Mouse (Mus musculus): ENCODE data around the gene 4833439L19Rik. TPM values are rescaled to one million over a fixed set of nuclear protein-coding genes. Genes with fewer than 3 reads are reported as not detected.

The 4833439L19Rik gene
- polyA plus RNA-seq, 1 experiment from 2014 or later: 268 TPM

DNA sequence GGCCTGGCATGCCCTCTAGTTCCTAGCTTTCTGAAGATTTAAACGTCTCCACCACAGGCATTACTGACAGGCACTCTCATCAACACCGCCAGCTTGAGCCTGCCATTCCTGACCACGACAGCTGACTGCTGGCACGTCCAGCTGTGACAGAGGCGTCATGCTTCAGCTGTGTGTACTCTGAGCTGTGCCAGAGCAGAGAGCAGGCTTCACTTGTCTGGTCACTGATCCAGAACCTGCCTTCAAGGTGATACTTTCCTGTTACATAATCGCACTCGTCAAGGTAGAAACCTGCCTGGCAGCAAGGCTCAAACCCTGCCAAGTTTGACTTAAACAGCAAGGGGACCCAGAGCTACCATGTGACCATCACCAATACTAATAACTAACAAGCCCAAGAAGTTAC lies 2.7 kb downstream of the 4833439L19Rik start:
- Histone ChIP-seq H3K4me1 (ENCODE audit: control insufficient read depth, insufficient read depth, low read depth, low read length) (peaks cover 13% of the 10 kb centered on the region), H3K4me3 (ENCODE audit: low read length) (no peak overlapping the region), H3K9me3 (ENCODE audit: control insufficient read depth, low read length) (no peaks in the 10 kb centered on the region), H3K9ac (ENCODE audit: low read depth, low read length) (no peak overlapping the region), H3K4me2 (ENCODE audit: low read length) (no peak overlapping the region), H3K27me3 (replicated peaks; ENCODE audit: control insufficient read depth, insufficient read depth, low read length) (no peaks in the 10 kb centered on the region), H3K27ac (ENCODE audit: low read depth, low read length) (no peak overlapping the region), H3K36me3 (ENCODE audit: control insufficient read depth, insufficient read depth, low read length) (peaks cover 38% of the 10 kb centered on the region)
- WGBS: 76% methylated on average over 7 of the region's 7 CpGs
- ATAC-seq: no peak

DNA sequence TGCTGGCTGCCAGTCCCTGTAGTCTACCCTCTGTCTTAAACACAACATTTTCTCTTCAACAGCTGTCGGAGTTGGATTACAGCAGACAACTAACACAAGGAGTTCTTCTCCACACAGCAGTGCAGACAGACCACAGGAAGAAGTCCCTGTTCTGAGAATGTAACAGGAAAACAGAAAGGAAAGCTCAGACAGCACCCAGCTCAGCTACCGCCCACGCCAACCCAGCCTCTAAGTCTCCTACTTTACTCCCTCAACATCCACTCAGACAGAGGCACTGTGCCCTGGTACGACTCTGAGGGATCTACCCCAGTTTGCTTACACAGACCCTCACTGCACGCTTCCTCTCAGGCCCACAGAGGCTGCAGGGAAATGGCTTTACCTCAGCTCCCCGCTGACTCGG lies 4.6 kb downstream of the 4833439L19Rik start:
- H3K4me1 ChIP-seq (ENCODE audit: control insufficient read depth, insufficient read depth, low read depth, low read length): peaks cover 10% of the 10 kb centered on the region
- H3K27me3 ChIP-seq (replicated peaks; ENCODE audit: control insufficient read depth, insufficient read depth, low read length): no peaks in the 10 kb centered on the region
- ATAC-seq: no peak
- no peak overlapping the region for H3K27ac ChIP-seq (ENCODE audit: low read depth, low read length)
- H3K9me3 ChIP-seq (ENCODE audit: control insufficient read depth, low read length): no peaks in the 10 kb centered on the region
- 94% methylated on average over 7 of the region's 7 CpGs for WGBS
- H3K36me3 ChIP-seq (ENCODE audit: control insufficient read depth, insufficient read depth, low read length): peaks cover 49% of the 10 kb centered on the region
- H3K9ac ChIP-seq (ENCODE audit: low read depth, low read length): no peak overlapping the region
- no peak overlapping the region for H3K4me3 ChIP-seq (ENCODE audit: low read length)
- H3K4me2 ChIP-seq (ENCODE audit: low read length): no peak overlapping the region

DNA sequence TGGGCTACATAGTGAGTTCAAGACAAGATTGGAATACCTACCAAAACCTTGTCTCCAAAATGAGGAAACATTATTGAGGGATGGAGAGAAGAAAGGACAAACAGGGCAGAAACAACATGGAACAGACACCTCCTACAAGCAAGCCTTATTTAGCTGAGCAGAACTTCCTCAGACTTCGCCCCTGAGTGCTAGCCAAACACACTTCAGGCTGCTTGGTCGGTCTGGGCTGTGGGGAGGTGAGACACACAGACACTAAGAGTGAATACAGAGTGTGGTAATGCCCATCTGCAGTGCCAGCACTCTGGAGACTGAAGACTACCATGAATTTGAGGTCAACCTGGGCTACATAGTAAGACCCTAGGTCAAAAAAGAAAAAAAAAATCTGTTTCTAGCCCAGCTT lies 5.6 kb downstream of the 4833439L19Rik start:
- Histone ChIP-seq H3K36me3 (ENCODE audit: control insufficient read depth, insufficient read depth, low read length) (peaks cover 51% of the 10 kb centered on the region), H3K27me3 (replicated peaks; ENCODE audit: control insufficient read depth, insufficient read depth, low read length) (no peaks in the 10 kb centered on the region)

DNA sequence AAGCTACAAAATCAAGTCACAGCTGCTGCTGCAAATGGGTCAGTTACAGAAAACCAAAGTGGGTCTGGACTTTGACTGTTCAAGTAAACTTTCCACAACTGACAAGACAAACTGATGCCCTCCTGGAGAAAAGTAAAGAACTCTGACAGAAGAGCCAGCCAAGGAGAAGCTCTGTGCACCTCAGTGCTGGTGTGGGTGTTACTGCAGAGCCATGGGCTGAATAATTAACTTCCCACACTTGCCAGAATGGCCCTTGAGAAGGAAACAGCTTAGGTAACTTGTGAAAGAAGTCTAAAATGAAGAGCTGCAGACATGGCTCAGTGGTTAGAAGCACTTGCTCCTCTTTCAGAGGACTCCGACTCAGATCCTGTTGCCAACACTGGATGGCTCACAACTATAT lies 7.6 kb downstream of the 4833439L19Rik start:
- Histone ChIP-seq H3K4me2 (ENCODE audit: low read length) (no peak overlapping the region), H3K4me3 (ENCODE audit: low read length) (no peak overlapping the region), H3K36me3 (ENCODE audit: control insufficient read depth, insufficient read depth, low read length) (peaks cover 65% of the 10 kb centered on the region), H3K9ac (ENCODE audit: low read depth, low read length) (no peak overlapping the region), H3K27ac (ENCODE audit: low read depth, low read length) (no peak overlapping the region), H3K9me3 (ENCODE audit: control insufficient read depth, low read length) (no peaks in the 10 kb centered on the region), H3K4me1 (ENCODE audit: control insufficient read depth, insufficient read depth, low read depth, low read length) (no peaks in the 10 kb centered on the region), H3K27me3 (replicated peaks; ENCODE audit: control insufficient read depth, insufficient read depth, low read length) (no peaks in the 10 kb centered on the region)
- no peak for ATAC-seq
- WGBS: 100% methylated on average over 1 of the region's 1 CpGs

More for the DNA sequence above, 5.6 kb downstream of the 4833439L19Rik start:
- whole genome bisulfite sequencing: 97% methylated on average over 2 of the region's 2 CpGs
- H3K9me3 ChIP-seq (ENCODE audit: control insufficient read depth, low read length): no peaks in the 10 kb centered on the region
- no peak overlapping the region for H3K4me2 ChIP-seq (ENCODE audit: low read length)
- no peak overlapping the region for H3K27ac ChIP-seq (ENCODE audit: low read depth, low read length)
- no peak for ATAC-seq
- no peak overlapping the region for H3K9ac ChIP-seq (ENCODE audit: low read depth, low read length)
- no peak overlapping the region for H3K4me3 ChIP-seq (ENCODE audit: low read length)
- peaks cover 8% of the 10 kb centered on the region for H3K4me1 ChIP-seq (ENCODE audit: control insufficient read depth, insufficient read depth, low read depth, low read length)

DNA sequence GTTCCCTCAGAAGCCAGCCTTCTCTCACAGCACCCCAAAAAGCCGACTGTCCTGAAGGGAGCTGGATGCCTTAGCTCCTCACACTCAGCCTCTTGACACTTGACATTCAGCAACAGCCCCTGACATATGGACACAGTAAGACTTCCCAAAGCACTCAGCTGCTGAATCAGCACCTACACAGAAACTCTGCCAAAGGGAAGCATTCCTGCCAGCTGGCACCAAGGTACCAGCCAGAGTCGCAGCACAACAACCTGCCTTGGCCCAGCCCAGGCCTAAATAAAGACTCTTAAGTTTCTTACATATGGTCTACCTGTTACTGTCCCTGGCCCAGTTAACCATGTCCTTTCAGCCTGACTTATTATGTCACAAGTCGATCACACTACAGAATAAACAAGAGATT lies 8.4 kb downstream of the 4833439L19Rik start:
- ATAC-seq: no peak
- WGBS: 88% methylated on average over 3 of the region's 3 CpGs
- H3K27me3 ChIP-seq (replicated peaks; ENCODE audit: control insufficient read depth, insufficient read depth, low read length): no peaks in the 10 kb centered on the region
- peaks cover 60% of the 10 kb centered on the region for H3K36me3 ChIP-seq (ENCODE audit: control insufficient read depth, insufficient read depth, low read length)
- H3K27ac ChIP-seq (ENCODE audit: low read depth, low read length): no peak overlapping the region
- no peaks in the 10 kb centered on the region for H3K9me3 ChIP-seq (ENCODE audit: control insufficient read depth, low read length)
- H3K4me1 ChIP-seq (ENCODE audit: control insufficient read depth, insufficient read depth, low read depth, low read length): no peaks in the 10 kb centered on the region
- H3K4me2 ChIP-seq (ENCODE audit: low read length): no peak overlapping the region
- no peak overlapping the region for H3K4me3 ChIP-seq (ENCODE audit: low read length)
- no peak overlapping the region for H3K9ac ChIP-seq (ENCODE audit: low read depth, low read length)

DNA sequence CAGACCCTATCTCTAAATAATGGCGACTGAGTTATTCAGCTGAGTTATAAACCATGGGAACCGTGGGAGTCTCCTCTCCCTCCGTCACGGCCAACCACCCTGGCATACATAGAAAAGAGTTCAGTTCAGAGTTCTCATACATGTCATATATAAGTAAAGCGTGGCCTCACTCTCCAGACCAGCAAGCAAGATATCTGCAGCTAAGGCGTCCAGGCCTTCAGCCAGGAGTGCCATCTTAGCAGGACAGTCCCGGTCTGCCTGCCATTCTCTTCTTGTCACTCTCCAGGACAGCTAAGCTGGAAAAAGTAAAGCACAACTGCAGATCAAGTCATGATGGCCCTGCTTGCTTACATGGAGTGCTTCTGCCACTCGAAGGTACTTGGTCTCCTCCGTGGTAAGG lies 9.1 kb downstream of the 4833439L19Rik start:
- peaks cover 58% of the 10 kb centered on the region for H3K36me3 ChIP-seq (ENCODE audit: control insufficient read depth, insufficient read depth, low read length)
- H3K4me3 ChIP-seq (ENCODE audit: low read length): no peak overlapping the region
- H3K4me1 ChIP-seq (ENCODE audit: control insufficient read depth, insufficient read depth, low read depth, low read length): no peaks in the 10 kb centered on the region
- WGBS: 93% methylated on average over 9 of the region's 9 CpGs
- H3K9me3 ChIP-seq (ENCODE audit: control insufficient read depth, low read length): no peaks in the 10 kb centered on the region
- no peak for ATAC-seq
- no peaks in the 10 kb centered on the region for H3K27me3 ChIP-seq (replicated peaks; ENCODE audit: control insufficient read depth, insufficient read depth, low read length)
- no peak overlapping the region for H3K4me2 ChIP-seq (ENCODE audit: low read length)
- H3K9ac ChIP-seq (ENCODE audit: low read depth, low read length): no peak overlapping the region
- H3K27ac ChIP-seq (ENCODE audit: low read depth, low read length): no peak overlapping the region

DNA sequence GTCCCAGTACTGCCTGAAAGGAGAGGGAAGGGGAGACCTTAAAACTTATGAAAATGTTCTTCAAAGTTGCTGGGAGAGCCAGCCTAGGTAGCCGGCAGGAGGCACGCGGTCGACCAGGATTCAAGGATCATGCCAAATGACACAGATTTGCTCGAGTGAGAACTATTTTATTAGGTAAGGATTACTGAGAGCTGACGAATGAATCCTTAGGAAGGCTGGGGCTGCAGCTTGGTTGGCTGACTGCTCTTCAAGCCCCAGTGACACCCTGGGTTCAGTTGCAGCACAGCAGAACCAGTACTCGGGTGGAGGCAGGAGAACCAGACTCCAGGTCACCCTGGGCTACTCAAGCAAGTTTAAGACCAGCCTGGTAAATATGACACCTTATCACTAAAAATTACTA lies 17.2 kb downstream of the 4833439L19Rik start:
- Histone ChIP-seq H3K27me3 (replicated peaks; ENCODE audit: control insufficient read depth, insufficient read depth, low read length) (no peaks in the 10 kb centered on the region), H3K36me3 (ENCODE audit: control insufficient read depth, insufficient read depth, low read length) (peaks cover 44% of the 10 kb centered on the region), H3K9ac (ENCODE audit: low read depth, low read length) (no peak overlapping the region), H3K4me1 (ENCODE audit: control insufficient read depth, insufficient read depth, low read depth, low read length) (no peaks in the 10 kb centered on the region), H3K27ac (ENCODE audit: low read depth, low read length) (no peak overlapping the region), H3K4me3 (ENCODE audit: low read length) (no peak overlapping the region), H3K9me3 (ENCODE audit: control insufficient read depth, low read length) (no peaks in the 10 kb centered on the region), H3K4me2 (ENCODE audit: low read length) (no peak overlapping the region)
- ATAC-seq: no peak
- WGBS: 88% methylated on average over 7 of the region's 7 CpGs

GRCm38 (mm10) chr13:54532134-54532533 lies 33.1 kb downstream of the 4833439L19Rik start:
- ATAC-seq: no peak

GRCm38 (mm10) chr13:54527140-54527539 lies 38.1 kb downstream of the 4833439L19Rik start:
- Histone ChIP-seq H3K27me3 (replicated peaks; ENCODE audit: control insufficient read depth, insufficient read depth, low read length) (no peaks in the 10 kb centered on the region), H3K27ac (ENCODE audit: low read depth, low read length) (no peak overlapping the region), H3K4me3 (ENCODE audit: low read length) (no peak overlapping the region), H3K9ac (ENCODE audit: low read depth, low read length) (no peak overlapping the region), H3K4me2 (ENCODE audit: low read length) (no peak overlapping the region), H3K4me1 (ENCODE audit: control insufficient read depth, insufficient read depth, low read depth, low read length) (no peaks in the 10 kb centered on the region), H3K9me3 (ENCODE audit: control insufficient read depth, low read length) (no peaks in the 10 kb centered on the region), H3K36me3 (ENCODE audit: control insufficient read depth, insufficient read depth, low read length) (peaks cover 58% of the 10 kb centered on the region)
- no peak for ATAC-seq
- WGBS: 90% methylated on average over 6 of the region's 6 CpGs

More at GRCm38 (mm10) chr13:54532134-54532533, 33.1 kb downstream of the 4833439L19Rik start:
- H3K4me3 ChIP-seq (ENCODE audit: low read length): no peak overlapping the region
- H3K27me3 ChIP-seq (replicated peaks; ENCODE audit: control insufficient read depth, insufficient read depth, low read length): no peaks in the 10 kb centered on the region
- H3K4me2 ChIP-seq (ENCODE audit: low read length): no peak overlapping the region
- no peak overlapping the region for H3K27ac ChIP-seq (ENCODE audit: low read depth, low read length)
- peaks cover 42% of the 10 kb centered on the region for H3K36me3 ChIP-seq (ENCODE audit: control insufficient read depth, insufficient read depth, low read length)
- no peak overlapping the region for H3K9ac ChIP-seq (ENCODE audit: low read depth, low read length)
- no peaks in the 10 kb centered on the region for H3K9me3 ChIP-seq (ENCODE audit: control insufficient read depth, low read length)
- no peaks in the 10 kb centered on the region for H3K4me1 ChIP-seq (ENCODE audit: control insufficient read depth, insufficient read depth, low read depth, low read length)

- Histone ChIP-seq H3K27ac (ENCODE audit: low read depth, low read length) (no peak overlapping the region), H3K9me3 (ENCODE audit: control insufficient read depth, low read length) (no peaks in the 10 kb centered on the region), H3K4me1 (ENCODE audit: control insufficient read depth, insufficient read depth, low read depth, low read length) (no peaks in the 10 kb centered on the region), H3K4me3 (ENCODE audit: low read length) (no peak overlapping the region), H3K27me3 (replicated peaks; ENCODE audit: control insufficient read depth, insufficient read depth, low read length) (no peaks in the 10 kb centered on the region), H3K4me2 (ENCODE audit: low read length) (no peak overlapping the region), H3K36me3 (ENCODE audit: control insufficient read depth, insufficient read depth, low read length) (peaks cover 21% of the 10 kb centered on the region), H3K9ac (ENCODE audit: low read depth, low read length) (no peak overlapping the region)
- no peak for ATAC-seq
These were observed 44.1 kb downstream of the 4833439L19Rik start for GRCm38 (mm10) chr13:54521181-54521580.
